Mouse (Mus musculus) liver, embryonic 14.5 days (tissue): ENCODE measurements at regions not wholly inside any gene's neighbourhood (a gene's known extent, or its start where the extent isn't known, plus 50 kb on each side); places are given as distances from the start of the nearest gene placed in this dataset.

Experiments used
- ATAC-seq: fragments of 200-750 bp; cut with Nextera tagmentation; 2 replicates; pipeline ENCODE4 v1.8.0; 2017; ENCODE audit warnings: moderate number of reproducible peaks, mild to moderate bottlenecking, moderate library complexity; ENCODE audit not compliant: insufficient read depth
- DNase-seq, 3 experiments: peaks; one replicate each; pipeline ENCODE4 v3.0.0-alpha.2; 2012 to 2013; ENCODE audit warnings: low read depth in 3 of 3, low spot score in 3 of 3
- H3K27ac ChIP-seq: fragments of 300-500 bp; sonication (generic); 2 replicates; pipeline ENCODE4 v1.5.1; 2014; ENCODE audit warnings: moderate library complexity, mild to moderate bottlenecking, control low read depth, inconsistent platforms
- H3K27me3 ChIP-seq: fragments of 300-500 bp; sonication (generic); 2 replicates; pipeline ENCODE4 v1.6.1; 2014; ENCODE audit warnings: mild to moderate bottlenecking, low read length, moderate library complexity; ENCODE audit not compliant: control insufficient read depth, insufficient read depth
- H3K36me3 ChIP-seq: fragments of 300-500 bp; sonication (generic); replicated peaks from 2 replicates; pipeline ENCODE4 v1.6.1; 2014; ENCODE audit warnings: low read depth; ENCODE audit not compliant: control insufficient read depth, insufficient read depth
- H3K4me1 ChIP-seq, 2 experiments: fragments of 200-500 bp in 1 of 2; fragments of 300-500 bp in 1 of 2; sonication (generic) in 1 of 2; replicated peaks; 2 replicates each; pipeline ENCODE4 v1.6.1; 2012 to 2014; ENCODE audit warnings: antibody characterized with exemption in 1 of 2, inconsistent platforms in 1 of 2, low read length in 1 of 2; ENCODE audit not compliant: control insufficient read depth in 2 of 2, insufficient read depth in 2 of 2
- H3K4me2 ChIP-seq: fragments of 300-500 bp; sonication (generic); 2 replicates; pipeline ENCODE4 v1.6.1; 2014; ENCODE audit warnings: low read depth, mild to moderate bottlenecking, control low read depth, moderate library complexity
- H3K4me3 ChIP-seq, 2 experiments: fragments of 200-500 bp in 1 of 2; fragments of 300-500 bp in 1 of 2; sonication (generic) in 1 of 2; 2 replicates each; pipeline ENCODE4 v1.5.1; 2012 to 2014; ENCODE audit warnings: low read depth in 2 of 2, low read length in 2 of 2, mild to moderate bottlenecking in 2 of 2, control low read depth in 1 of 2, inconsistent platforms in 1 of 2, moderate library complexity in 1 of 2; ENCODE audit not compliant: insufficient read depth in 1 of 2
- H3K9ac ChIP-seq: fragments of 300-500 bp; sonication (generic); replicated peaks from 2 replicates; pipeline ENCODE4 v1.6.1; 2014; ENCODE audit warnings: mild to moderate bottlenecking, control low read depth, moderate library complexity
- H3K9me3 ChIP-seq: fragments of 300-500 bp; sonication (generic); 2 replicates; pipeline ENCODE4 v1.6.1; 2016; ENCODE audit warnings: low read length, mixed read lengths; ENCODE audit not compliant: control insufficient read depth
- CTCF ChIP-seq: IDR thresholded peaks from 2 replicates; pipeline ENCODE4 v1.5.1; 2016; ENCODE audit warnings: antibody characterized with exemption, low read depth, control low read depth
- EP300 ChIP-seq: IDR thresholded peaks from 2 replicates; pipeline ENCODE4 v1.6.1; 2016; ENCODE audit warnings: antibody characterized with exemption, low read depth
- WGBS: fragments of 180-500 bp; shearing (Covaris S2); extraction: QIAGEN DNeasy Blood & Tissue Kit; methylation state at CpG from one replicate; pipeline ENCODE4 v1.1.7; 2014; ENCODE audit not compliant: insufficient replicate concordance; 5-methylcytosine and 5-hydroxymethylcytosine counted together

DNA sequence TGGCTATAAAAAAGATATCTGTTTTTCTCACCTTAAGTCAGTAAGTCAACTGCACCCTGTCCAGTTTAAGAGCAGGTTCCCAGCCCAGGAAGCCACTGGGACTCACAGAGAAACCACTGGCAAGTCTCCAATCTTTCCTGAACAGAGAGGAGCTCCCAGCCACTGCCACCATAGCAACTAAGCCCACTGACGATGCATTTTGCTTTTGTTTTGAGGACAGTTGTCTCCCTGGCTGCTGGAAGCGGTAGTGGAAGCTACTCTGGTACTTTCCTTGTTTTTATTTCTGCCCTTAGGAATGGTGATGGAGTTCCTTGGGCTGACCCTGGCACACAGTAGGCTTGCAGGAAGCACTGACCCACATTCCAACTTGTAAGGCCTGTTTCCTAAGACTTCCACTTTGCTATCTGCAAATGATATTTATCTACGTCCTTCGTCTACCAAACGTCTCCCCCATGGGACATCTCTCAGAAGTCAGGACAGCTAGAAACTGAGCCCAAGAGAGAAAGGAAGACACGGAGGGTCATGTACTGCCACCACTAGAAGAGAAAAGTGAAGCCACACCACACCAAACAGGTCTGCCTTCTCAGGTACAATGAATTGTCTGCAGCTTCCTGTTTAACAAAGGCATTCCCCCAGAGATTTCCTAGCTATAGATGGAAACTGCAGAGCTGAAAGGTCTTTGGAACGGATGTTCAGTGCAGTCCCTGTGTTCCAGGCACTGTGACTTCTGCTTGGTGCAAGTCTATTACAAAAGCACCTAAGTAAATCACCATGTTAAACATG lies 125.7 kb upstream of the Fmo9 start:
- no peak for ATAC-seq
- no peak overlapping the region for H3K27ac ChIP-seq
- H3K9ac ChIP-seq, result no peak overlapping the region
- 43% methylated on average over 7 of the region's 7 CpGs for WGBS
- H3K4me2 ChIP-seq, result no peak overlapping the region
- DNase-seq, result no peak
- H3K27me3 ChIP-seq, result no peaks in the 10 kb centered on the region
- H3K9me3 ChIP-seq, result no peaks in the 10 kb centered on the region
- H3K4me1 ChIP-seq, result peaks cover 13 to 20% of the 10 kb centered on the region in 2 experiments
- no peaks in the 10 kb centered on the region for H3K36me3 ChIP-seq
- no peak for TF ChIP-seq CTCF
- TF ChIP-seq EP300, result no peak
- H3K4me3 ChIP-seq, result no peak overlapping the region

DNA sequence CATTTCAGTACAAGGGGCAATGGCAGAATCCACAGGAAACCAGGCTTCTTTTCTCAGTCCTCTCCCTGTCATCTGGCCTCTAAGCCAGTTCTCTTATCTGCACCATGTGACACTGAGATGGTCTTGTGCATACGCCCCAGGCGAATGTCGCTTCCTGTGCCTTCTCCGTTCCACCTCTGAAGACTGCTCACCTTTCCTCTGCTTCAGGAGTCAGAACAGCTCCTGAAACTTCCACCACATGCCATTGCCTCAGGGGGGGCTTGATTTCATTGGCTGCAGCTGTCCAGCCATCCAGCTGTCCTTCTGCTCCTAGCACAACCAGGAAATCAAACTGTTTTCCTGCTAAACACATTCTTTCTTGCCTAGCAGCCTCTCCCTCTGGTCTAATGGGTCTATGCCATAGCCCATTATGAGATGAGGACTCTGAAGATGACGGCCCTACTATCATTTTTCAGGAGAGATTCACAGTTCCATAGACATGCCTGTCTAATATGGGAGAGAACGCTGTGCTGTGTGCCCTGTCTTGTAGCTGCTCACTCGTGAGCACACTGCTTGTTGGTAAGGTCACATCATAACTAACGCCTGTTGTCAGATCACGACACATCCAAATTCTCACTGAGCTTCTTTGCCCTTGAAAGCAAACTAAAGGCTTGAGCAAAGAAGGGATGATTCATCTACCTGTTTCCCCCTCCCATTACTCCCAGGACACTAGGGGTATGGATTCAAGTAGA lies 129.9 kb upstream of the Fmo9 start:
- Histone ChIP-seq H3K4me3 (peak overlapping the region in 1 of 2 experiments; percentile 12; a peak in 1 of 4 replicates), H3K27me3 (no peaks in the 10 kb centered on the region), H3K36me3 (no peaks in the 10 kb centered on the region), H3K27ac (peak overlapping the region; percentile 89), H3K4me1 (peaks cover 19 to 33% of the 10 kb centered on the region in 2 experiments), H3K9me3 (no peaks in the 10 kb centered on the region), H3K9ac (peak overlapping the region; percentile 53), H3K4me2 (peak overlapping the region; percentile 55)
- peak; percentile 86 for ATAC-seq
- peak; percentile 28 to 40 (median 35) for DNase-seq
- WGBS, result 13% methylated on average over 9 of the region's 9 CpGs
- TF ChIP-seq CTCF (no peak), EP300 (0 out of 2 replicates have a peak, but pooled peaks have one; percentile 13)

DNA sequence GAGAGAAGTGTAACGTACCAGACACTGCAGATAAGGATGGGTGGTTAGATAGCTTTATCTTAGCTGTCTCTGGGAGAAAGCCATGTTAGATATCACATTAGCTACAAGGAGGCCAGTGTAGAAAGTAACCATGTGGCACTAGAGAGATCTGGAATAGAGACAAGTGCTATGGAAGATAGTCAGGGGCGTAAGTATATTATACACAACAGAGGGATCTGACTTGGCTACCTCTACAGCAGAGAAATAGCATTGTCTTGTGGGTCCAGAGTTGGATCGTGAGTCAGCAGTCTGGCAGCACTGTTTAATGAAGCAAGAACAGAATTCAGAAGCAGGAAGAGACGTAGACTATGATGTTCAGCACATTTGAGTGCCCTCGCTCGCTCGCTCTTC lies 130.4 kb upstream of the Fmo9 start:
- Histone ChIP-seq H3K4me2 (peak overlapping the region; percentile 55), H3K36me3 (no peaks in the 10 kb centered on the region), H3K27ac (peak overlapping the region; percentile 89), H3K27me3 (no peaks in the 10 kb centered on the region), H3K4me3 (no peak overlapping the region), H3K4me1 (peaks cover 19 to 33% of the 10 kb centered on the region in 2 experiments), H3K9ac (no peak overlapping the region), H3K9me3 (no peaks in the 10 kb centered on the region)
- TF ChIP-seq CTCF, result no peak
- peak; percentile 81 for TF ChIP-seq EP300
- WGBS, result 30% methylated on average over 7 of the region's 7 CpGs
- ATAC-seq (peak; percentile 78), DNase-seq (peak; percentile 31 to 42 (median 34))

DNA sequence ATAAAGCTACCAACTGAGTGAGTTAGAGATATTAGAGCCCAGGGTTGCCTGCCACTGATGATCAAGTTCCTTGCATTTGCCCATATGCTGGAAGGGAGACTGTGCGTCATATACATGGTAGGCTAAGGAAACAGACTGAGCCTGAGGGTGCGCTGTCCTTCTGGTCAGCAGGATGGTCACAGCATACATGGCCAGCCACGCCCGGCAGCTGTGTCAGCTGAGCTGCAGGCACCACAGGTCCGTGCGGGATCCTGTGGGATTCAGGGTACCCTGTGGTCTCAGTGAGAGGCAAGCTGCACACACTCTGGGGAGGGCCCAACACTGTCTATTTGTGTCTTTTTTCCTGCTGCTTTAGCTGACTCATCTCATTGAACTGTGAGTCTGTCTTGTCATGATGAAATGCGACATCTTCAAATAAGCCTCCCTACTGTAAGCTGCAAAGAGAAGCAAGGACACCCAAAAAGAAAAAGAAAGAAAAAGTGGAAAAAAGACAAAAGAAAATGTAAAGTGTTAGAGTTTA lies 131.3 kb upstream of the Fmo9 start:
- peak; percentile 7; the same call in 1 of the 2 replicates for ATAC-seq
- Histone ChIP-seq H3K4me2 (peak overlapping the region; percentile 55), H3K9ac (no peak overlapping the region)

DNA sequence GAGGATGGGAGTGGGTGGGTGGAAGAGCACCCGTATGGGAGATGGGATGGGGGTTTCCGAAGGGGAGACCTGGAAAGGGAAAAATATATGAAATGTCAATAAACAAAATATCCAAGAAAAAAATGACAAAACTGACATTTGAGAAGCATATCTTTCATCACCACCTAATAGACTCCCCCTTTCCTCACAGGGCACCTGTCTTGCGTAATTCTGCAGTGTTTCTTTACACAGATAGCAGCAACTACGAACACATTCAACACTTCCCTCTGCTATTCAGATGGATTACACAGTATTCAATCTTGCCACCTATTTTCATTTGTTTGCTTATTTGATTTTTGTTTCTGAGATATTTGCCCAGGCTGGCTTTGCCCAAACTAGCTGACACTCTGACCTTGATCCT lies 136.3 kb upstream of the Fmo9 start:
- WGBS, result 62% methylated on average over 4 of the region's 4 CpGs

More for the DNA sequence above, 131.3 kb upstream of the Fmo9 start:
- no peak for DNase-seq
- Histone ChIP-seq H3K27me3 (no peaks in the 10 kb centered on the region), H3K4me1 (peaks cover 19 to 33% of the 10 kb centered on the region in 2 experiments), H3K27ac (peak overlapping the region; percentile 89), H3K4me3 (no peak overlapping the region), H3K36me3 (no peaks in the 10 kb centered on the region), H3K9me3 (no peaks in the 10 kb centered on the region)
- TF ChIP-seq CTCF (no peak), EP300 (no peak)
- WGBS, result 43% methylated on average over 7 of the region's 7 CpGs

More for the DNA sequence above, 136.3 kb upstream of the Fmo9 start:
- Histone ChIP-seq H3K4me2 (no peak overlapping the region), H3K27ac (no peak overlapping the region), H3K4me3 (no peak overlapping the region), H3K9ac (no peak overlapping the region), H3K27me3 (no peaks in the 10 kb centered on the region), H3K4me1 (peaks cover 0 to 14% of the 10 kb centered on the region in 2 experiments), H3K36me3 (no peaks in the 10 kb centered on the region), H3K9me3 (no peaks in the 10 kb centered on the region)
- DNase-seq (no peak), ATAC-seq (no peak)
- TF ChIP-seq EP300 (no peak), CTCF (no peak)
